Mouse (Mus musculus): ENCODE measurements around the gene Cldn10. TPM values are rescaled to one million over a fixed set of nuclear protein-coding genes. Genes with fewer than 3 reads are reported as not detected.

Gene Cldn10
- polyA plus RNA-seq, 1 experiment from 2014 or later: 3.8 TPM

Other genes starting within 250 kb of the Cldn10 start
- gene Abcc4, start 81.7 kb upstream of the Cldn10 start, polyA plus RNA-seq (2015; fragmentation: Nextera tagmentation; extraction: Ambion mirVana): 2.0 and 3.7 TPM in 2 replicates
- gene Dzip1, start 137.6 kb downstream of the Cldn10 start, polyA plus RNA-seq (2015; fragmentation: Nextera tagmentation; extraction: Ambion mirVana): 36.0 and 37.7 TPM in 2 replicates
- 27.2 and 32.3 TPM in 2 replicates for gene Dnajc3, start 150.1 kb downstream of the Cldn10 start, polyA plus RNA-seq (2015; fragmentation: Nextera tagmentation; extraction: Ambion mirVana)